Mouse (Mus musculus) left cerebral cortex, postnatal 25 days (tissue): ENCODE measurements around the gene Tyrp1. TPM values are rescaled to one million over a fixed set of nuclear protein-coding genes. Genes with fewer than 3 reads are reported as not detected.

Experiments
- DNase-seq, 2 experiments: peaks; one replicate each; pipeline ENCODE4 v3.0.0; 2022; ENCODE audit warnings: low spot score in 2 of 2, mixed read lengths in 1 of 2
- intact Hi-C: fragments of 180-260 bp; cut with DNase I; formaldehyde crosslinking; loops from one replicate; pipeline ENCODE4 v1.15.1; 2025
- total RNA-seq, 2 experiments: library from RNA; stranded (reverse); gene quantifications; 2 replicates each; pipeline ENCODE4 v1.2.3; 2021

Tyrp1 gene
- total RNA-seq = under 1 TPM in 1 of 2 experiments, not detected in 1; 0.27 TPM

GRCm38 (mm10) chr4:80834050-80834449 lies at the start of gene Tyrp1:
Tyrp1 (plus strand) TSS chr4:80834123.
- intact Hi-C loops = no loop called here
- DNase-seq = no peak

GRCm38 (mm10) chr4:80788339-80788738 lies 45.6 kb upstream of the Tyrp1 start:
- no peak for DNase-seq
- intact Hi-C loops = no loop called here

DNA sequence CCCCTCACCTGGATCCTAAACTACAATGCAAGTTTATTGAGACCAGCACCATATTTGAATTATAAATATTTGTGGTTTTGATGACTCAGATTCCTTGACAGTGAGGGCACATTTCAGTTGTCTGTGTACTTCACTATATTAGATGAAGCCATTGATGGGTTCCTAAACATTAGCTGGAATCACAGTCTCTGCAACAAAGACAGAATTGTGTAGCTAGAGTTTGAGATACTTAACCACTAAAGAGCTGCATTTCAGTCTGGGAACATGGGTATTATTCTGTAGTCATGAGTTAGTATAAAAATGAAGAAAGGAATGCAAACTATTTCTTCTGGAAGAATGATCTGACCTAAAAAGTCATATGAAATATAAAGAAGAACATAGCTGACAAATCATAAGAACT lies 14.4 kb upstream of the Tyrp1 start:
- DNase-seq = no peak
- intact Hi-C loops = no loop called here

DNA sequence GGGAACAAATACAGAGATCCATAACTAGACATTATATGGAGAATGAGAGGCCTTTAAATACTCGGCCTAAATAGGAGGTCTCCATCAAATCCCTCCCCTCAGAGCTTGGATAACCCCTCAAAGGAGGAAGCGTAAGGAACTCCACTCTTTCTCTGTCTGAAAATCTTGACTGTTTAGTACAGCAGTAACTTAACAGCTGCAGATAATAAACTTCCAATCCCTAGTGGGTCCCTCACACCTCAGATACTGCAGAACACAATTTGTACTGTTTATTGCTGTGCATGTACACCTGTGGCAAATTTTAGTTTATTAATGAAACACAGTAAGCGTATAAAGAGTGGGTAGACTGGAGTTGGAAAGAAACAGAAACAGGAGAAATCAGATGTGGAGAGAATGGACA lies 12.0 kb upstream of the Tyrp1 start:
- no peak for DNase-seq
- intact Hi-C loops = no loop called here

GRCm38 (mm10) chr4:80828232-80828631 lies 5.7 kb upstream of the Tyrp1 start:
- DNase-seq = no peak
- intact Hi-C loops = no loop called here

DNA sequence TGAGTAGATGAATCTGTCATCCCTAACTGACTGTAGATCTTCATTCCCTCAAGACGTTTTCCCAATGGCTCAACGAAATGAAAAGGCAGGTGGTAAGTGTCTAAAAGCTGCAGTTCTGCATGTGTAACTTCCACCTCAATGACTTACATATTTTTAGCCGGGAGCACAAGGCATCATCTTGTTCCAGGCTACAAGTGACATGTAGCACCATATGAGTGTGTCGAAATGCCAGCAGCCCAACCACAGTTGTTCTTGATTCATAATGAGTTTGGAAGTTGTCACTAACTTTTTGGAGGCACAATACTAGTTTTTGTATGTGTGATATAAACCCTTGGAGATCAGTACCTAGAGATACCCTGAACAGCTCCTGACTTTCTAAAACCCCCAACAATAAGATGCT lies 5.4 kb downstream of the Tyrp1 start:
- no peak for DNase-seq
- intact Hi-C loops = no loop called here

GRCm38 (mm10) chr4:80841980-80842379 lies 8.1 kb downstream of the Tyrp1 start:
- intact Hi-C loops = no loop called here
- DNase-seq = no peak

GRCm38 (mm10) chr4:80843752-80844151 lies 9.8 kb downstream of the Tyrp1 start:
- intact Hi-C loops = no loop called here
- peak in 1 of 2 experiments; percentile 67 for DNase-seq

GRCm38 (mm10) chr4:80846052-80846451 lies 12.1 kb downstream of the Tyrp1 start:
- intact Hi-C loops = no loop called here
- DNase-seq = no peak

DNA sequence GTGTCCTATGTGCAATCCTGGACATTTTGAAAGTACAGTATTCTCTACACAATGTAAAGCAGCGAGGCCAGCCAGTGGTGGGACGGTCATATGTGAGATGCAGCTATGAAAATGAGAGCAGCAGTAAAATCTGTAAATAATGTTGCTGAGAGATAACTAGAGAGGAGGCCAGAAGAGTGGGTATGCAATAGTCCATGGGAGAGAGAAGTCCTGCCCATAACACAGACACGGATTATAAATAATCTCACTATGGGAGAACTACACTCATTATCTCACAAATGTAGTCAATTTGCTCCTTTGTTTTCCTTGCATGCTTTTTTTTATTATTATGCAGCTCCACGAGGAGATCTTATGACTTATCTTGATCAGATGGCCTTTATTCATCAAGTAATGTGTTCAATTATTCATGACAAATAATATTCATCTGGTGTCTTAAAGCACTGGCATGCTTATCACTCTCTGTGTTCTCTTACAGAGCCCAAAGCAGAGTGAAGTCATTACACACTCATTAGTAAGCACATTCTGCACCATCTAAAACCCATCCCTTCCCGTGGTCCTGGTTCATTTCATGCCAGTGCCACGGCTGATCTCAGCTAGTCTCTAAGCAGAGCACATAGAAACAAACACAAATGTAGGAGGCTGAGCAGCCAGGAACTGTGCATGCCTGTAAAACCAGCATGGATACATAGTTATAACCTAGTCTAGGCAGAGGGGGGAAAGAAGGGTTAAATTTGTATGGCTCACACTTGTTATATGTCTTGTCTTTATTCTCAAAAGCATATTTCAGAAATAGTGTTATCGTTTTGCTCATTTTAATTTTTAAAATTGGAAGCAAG lies 18.9 kb downstream of the Tyrp1 start:
- intact Hi-C loops = no loop called here
- DNase-seq = no peak

DNA sequence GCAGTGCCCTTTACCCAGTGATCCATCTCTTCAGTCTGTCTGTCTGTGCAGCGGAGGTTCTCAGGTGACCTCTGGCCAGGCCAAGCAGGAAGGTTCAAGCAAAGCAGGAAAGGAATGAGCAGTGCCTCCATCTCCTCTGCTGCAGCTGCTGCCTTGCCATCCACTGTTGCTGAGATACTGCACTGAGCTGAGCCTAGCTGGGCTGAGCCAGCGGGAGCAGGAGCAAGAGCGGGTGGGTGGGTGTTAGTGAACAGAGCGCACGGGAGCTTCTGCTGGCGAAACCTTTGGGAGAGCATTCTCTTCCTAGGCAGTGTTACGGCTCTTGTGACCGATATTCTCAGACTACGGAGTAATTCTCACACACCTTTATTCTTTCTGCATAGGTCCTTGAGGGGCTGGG lies 21.6 kb downstream of the Tyrp1 start:
- peak in 1 of 2 experiments; percentile 47 for DNase-seq
- intact Hi-C loops = no loop called here

GRCm38 (mm10) chr4:80862962-80863361 lies 29.0 kb downstream of the Tyrp1 start:
- intact Hi-C loops = no loop called here
- no peak for DNase-seq

- no peak for DNase-seq
- intact Hi-C loops = no loop called here
Observed at GRCm38 (mm10) chr4:80863906-80864305, 30.0 kb downstream of the Tyrp1 start.

DNA sequence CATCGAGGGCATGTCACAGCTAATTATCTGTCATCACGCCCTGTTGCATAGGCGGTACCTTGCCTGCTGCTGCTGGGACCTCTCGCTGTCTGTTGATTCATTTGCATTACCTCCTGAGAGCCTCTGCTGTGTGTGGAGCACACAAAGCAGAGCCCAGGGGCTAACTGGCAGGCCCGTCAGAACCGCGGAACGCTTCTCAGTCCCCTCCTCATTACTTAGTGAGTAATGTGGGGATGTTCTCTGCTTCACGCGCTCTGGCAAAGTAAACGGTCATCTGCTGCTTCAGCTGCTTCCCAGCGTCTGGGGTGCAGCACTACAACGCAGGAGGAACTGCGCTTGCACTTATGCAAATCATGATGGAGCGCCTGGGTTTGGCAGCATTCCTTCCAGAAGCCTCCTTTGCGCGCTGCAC lies 30.6 kb downstream of the Tyrp1 start:
- peak; percentile 75 to 87 for DNase-seq
- intact Hi-C loops = no loop called here

GRCm38 (mm10) chr4:80866065-80866464 lies 32.1 kb downstream of the Tyrp1 start:
- intact Hi-C loops = loop anchor here (1.0 kb wide), 1 partner anchor 312 kb away; no protein-coding TSS in a partner anchor
- peak in 1 of 2 experiments; percentile 40 for DNase-seq

- intact Hi-C loops = no loop called here
- DNase-seq = peak in 1 of 2 experiments; percentile 10
Observed at GRCm38 (mm10) chr4:80869598-80869997, 35.7 kb downstream of the Tyrp1 start.

- intact Hi-C loops = loop anchor here (2.0 to 5.0 kb wide), 3 partner anchors 79 to 379 kb away; no protein-coding TSS in a partner anchor
- DNase-seq = peak in 1 of 2 experiments; percentile 25
Observed at GRCm38 (mm10) chr4:80872847-80873644, 39.1 kb downstream of the Tyrp1 start.

DNA sequence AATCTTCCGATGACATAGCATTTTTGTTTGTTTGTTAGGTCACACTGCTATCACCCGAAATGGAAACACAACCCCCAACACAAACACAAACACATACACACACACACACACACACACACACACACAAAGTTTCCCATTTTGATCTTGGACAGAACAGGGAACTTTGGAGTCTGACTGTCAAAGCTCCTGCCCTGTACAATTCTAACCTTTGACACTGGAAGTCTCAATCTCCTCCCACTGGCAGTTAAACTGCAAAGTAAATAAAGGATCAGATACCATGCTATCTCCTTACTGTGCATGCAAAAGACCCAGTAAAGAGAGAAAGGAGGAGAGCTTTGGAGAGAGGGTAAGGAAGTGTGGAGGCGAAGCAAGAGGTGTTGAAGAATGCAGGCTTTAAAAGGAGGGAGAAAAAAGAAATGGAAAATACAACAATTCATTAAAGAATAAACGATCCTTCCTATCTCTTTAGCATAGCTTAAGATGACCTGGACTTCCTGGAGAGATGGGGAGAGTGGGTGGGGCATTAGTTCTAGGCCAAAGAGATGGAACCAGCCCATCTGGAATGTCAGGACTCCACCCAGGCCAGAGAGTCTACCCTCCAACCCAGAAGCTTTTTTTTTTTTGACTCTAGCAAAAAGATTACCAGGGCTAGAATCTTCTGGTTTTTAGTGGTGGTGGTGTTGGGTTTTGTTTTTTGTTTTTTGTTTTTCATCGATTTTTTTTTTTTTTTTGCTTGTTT lies 40.4 kb downstream of the Tyrp1 start:
- no peak for DNase-seq
- intact Hi-C loops = loop anchor here (5.0 kb wide), 2 partner anchors 78 to 378 kb away; no protein-coding TSS in a partner anchor

DNA sequence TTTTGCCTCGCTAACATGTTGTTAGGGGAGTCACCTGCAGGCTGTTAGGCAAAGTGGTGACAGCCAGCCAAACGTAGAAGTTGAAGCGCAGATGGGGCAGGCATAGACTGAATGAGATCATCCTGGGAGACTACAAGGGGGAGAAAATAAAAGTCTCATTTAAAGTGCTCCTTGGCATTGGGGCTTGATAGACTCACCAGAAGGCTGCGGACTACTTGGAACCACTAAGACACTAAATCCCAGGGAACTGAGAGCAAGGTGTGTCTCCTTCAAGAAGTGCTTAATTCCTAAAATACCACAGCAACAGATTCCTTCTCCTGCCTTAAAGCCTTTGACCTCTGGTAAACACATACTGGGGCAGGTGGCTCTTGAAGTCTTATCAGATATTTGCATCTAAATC lies 41.1 kb downstream of the Tyrp1 start:
- intact Hi-C loops = no loop called here
- no peak for DNase-seq
